10 mouse cellular contexts compared by ENCODE assay signal in genomic region chr1:55171361-55172325, GRCm38 (mm10). TPM values are rescaled to one million over a fixed set of nuclear protein-coding genes. Genes with fewer than 3 reads are reported as not detected.
DNase-seq lines count a peak whose midpoint lies in the region; ATAC-seq lines count a peak whose summit lies in the region.
"Had no signal": no experiment of that assay in that cellular context is flagged by ENCODE, and none has a peak within 500 bp of the region (broad histone marks: within the 10 kb centered on the region; RNA-seq: fewer than 3 reads in every experiment).

No protein-coding gene starts in this region.

- 65% methylated on average over 22 of the region's 22 CpGs for WGBS in forebrain, embryonic 10.5 days
- 64% methylated on average over 22 of the region's 22 CpGs for WGBS in liver, embryonic 11.5 days

- 0 out of 2 replicates have a peak, but pooled peaks cover 3% of the 10 kb centered on the region for H3K4me1 ChIP-seq in forebrain, embryonic 10.5 days
- H3K4me1 ChIP-seq in liver, embryonic 11.5 days (replicated peaks; ENCODE audit: control insufficient read depth, insufficient read depth, low read length): peaks cover 2% of the 10 kb centered on the region; the same call in 1 of the 2 replicates

- peaks cover 13% of the 10 kb centered on the region for H3K9me3 ChIP-seq in forebrain, embryonic 10.5 days
- H3K9me3 ChIP-seq in liver, embryonic 11.5 days (ENCODE audit: control insufficient read depth, low read length): peaks cover 5% of the 10 kb centered on the region; the same call in 1 of the 2 replicates

- peak overlapping the region; percentile 37; the same call in 1 of the 2 replicates for H3K4me2 ChIP-seq in liver, embryonic 11.5 days

- H3K27me3 ChIP-seq in forebrain, embryonic 10.5 days (ENCODE audit: poor library complexity, severe bottlenecking): no peaks in the 10 kb centered on the region
- no peaks in the 10 kb centered on the region for H3K27me3 ChIP-seq in liver, embryonic 11.5 days (replicated peaks; ENCODE audit: control insufficient read depth, insufficient read depth, low read length)

- H3K9ac ChIP-seq in liver, embryonic 11.5 days (ENCODE audit: low read depth, low read length): no peak overlapping the region

- peak overlapping the region; percentile 58 for H3K27ac ChIP-seq in forebrain, embryonic 10.5 days
- no peak overlapping the region for H3K27ac ChIP-seq in liver, embryonic 11.5 days (ENCODE audit: low read depth, low read length)

- H3K36me3 ChIP-seq in forebrain, embryonic 10.5 days (replicated peaks): peaks cover 8% of the 10 kb centered on the region
- no peaks in the 10 kb centered on the region for H3K36me3 ChIP-seq in liver, embryonic 11.5 days (ENCODE audit: control insufficient read depth, insufficient read depth, low read length)

- DNase-seq in ovary, postnatal 36 days (ENCODE audit: low spot score): peak; percentile 12
- DNase-seq in ovary, postnatal 10 days (ENCODE audit: low spot score): no peak
- DNase-seq in forebrain, embryonic 10.5 days (ENCODE audit: extremely low spot score, low spot score): no peak
- no peak for DNase-seq in liver, embryonic 11.5 days (ENCODE audit: low spot score)
- DNase-seq in testis, postnatal 14 days (ENCODE audit: low spot score): peak; percentile 19
- no peak for DNase-seq in left cerebral cortex, adult 8-10 months (ENCODE audit: low spot score in 2 of 2)
- DNase-seq in urinary bladder, postnatal 25 days (ENCODE audit: low spot score): no peak
- no peak for DNase-seq in lung, postnatal 14 days
- DNase-seq: cerebellum, postnatal 36 days; heart, adult 18-20 months had no signal

- no peak for ATAC-seq in liver, embryonic 11.5 days (replicated peaks; ENCODE audit: low FRiP score)

- peak overlapping the region; percentile 30 for H3K4me3 ChIP-seq in forebrain, embryonic 10.5 days
- H3K4me3 ChIP-seq in liver, embryonic 11.5 days (ENCODE audit: low read depth, low read length): no peak overlapping the region

RNA-seq across cellular contexts. Expression of gene Mob4, which starts 40.6 kb away (rescaled TPM):
- polyA plus RNA-seq in forebrain, embryonic 10.5 days (2016; fragmentation: Nextera tagmentation; extraction: Ambion mirVana): 124 TPM in 2 replicates
- 82.1 and 94.4 TPM in 2 replicates for polyA plus RNA-seq in liver, embryonic 11.5 days (2014; fragmentation: Nextera tagmentation; extraction: Ambion mirVana)
- total RNA-seq in left cerebral cortex, adult 8-10 months (2022): 10 to 100 TPM; 48.5 to 59.6 (median 49.8) TPM

RNA-seq across cellular contexts. Expression of gene Rftn2, which starts 54.9 kb away (rescaled TPM):
- polyA plus RNA-seq in forebrain, embryonic 10.5 days (2016; fragmentation: Nextera tagmentation; extraction: Ambion mirVana): 5.2 and 6.2 TPM in 2 replicates
- 2.3 and 2.8 TPM in 2 replicates for polyA plus RNA-seq in liver, embryonic 11.5 days (2014; fragmentation: Nextera tagmentation; extraction: Ambion mirVana)
- 10 to 100 TPM; 25.6 to 27.1 (median 26.6) TPM for total RNA-seq in left cerebral cortex, adult 8-10 months (2022)

Comparison
In these comparisons a context has a peak if more than half of its experiments do, and no peak if none do; other contexts are left out.
1. DNase-seq: peak in ovary, postnatal 36 days (single experiment) and testis, postnatal 14 days (single experiment); none in ovary, postnatal 10 days (single experiment), forebrain, embryonic 10.5 days (single experiment), liver, embryonic 11.5 days (single experiment), left cerebral cortex, adult 8-10 months (0 of 2), urinary bladder, postnatal 25 days (single experiment) and lung, postnatal 14 days (single experiment).